Mouse (Mus musculus) adrenal gland, adult 2 months (tissue): Measurements from ENCODE around the gene Mgll. TPM values are rescaled to one million over a fixed set of nuclear protein-coding genes. Genes with fewer than 3 reads are reported as not detected.

ENCODE experiments used
- DNase-seq: peaks from one replicate; pipeline ENCODE4 v3.0.0; 2021
- polyA plus RNA-seq: library from polyadenylated mRNA; depleted of rRNA; stranded (reverse); fragments of >200 nt; gene quantifications from 2 replicates; pipeline ENCODE4 v1.2.3, GENCODE M21; 2012
- total RNA-seq, 2 experiments: library from RNA; stranded (reverse); gene quantifications; 2 replicates each; pipeline ENCODE4 v1.2.3; 2021

Mgll gene
- total and polyA plus RNA-seq, 3 experiments, result 192 to 360 (median 194) TPM

- no peak for DNase-seq
These were observed 104.2 kb downstream of the Mgll start for GRCm38 (mm10) chr6:88828206-88829009.

DNA sequence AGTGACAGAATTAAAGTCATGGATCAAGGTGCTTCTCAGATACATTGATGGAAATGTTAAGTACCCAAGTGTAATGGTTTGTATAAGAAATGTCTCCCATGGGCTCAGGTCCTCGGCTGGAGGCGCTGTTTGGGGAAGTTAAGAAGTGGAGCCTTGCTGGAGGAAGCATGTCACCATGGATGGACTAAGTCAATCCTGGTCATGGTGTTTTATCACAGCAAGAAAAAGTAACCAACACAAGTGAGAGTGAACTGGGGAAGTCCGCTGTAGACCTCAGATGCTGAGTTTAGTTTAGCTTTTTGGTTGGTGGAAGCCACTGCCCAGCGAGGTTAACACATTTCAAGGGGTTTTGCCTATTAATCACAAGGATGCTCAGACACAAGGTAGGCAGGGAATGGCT lies 105.4 kb downstream of the Mgll start:
- no peak for DNase-seq

DNA sequence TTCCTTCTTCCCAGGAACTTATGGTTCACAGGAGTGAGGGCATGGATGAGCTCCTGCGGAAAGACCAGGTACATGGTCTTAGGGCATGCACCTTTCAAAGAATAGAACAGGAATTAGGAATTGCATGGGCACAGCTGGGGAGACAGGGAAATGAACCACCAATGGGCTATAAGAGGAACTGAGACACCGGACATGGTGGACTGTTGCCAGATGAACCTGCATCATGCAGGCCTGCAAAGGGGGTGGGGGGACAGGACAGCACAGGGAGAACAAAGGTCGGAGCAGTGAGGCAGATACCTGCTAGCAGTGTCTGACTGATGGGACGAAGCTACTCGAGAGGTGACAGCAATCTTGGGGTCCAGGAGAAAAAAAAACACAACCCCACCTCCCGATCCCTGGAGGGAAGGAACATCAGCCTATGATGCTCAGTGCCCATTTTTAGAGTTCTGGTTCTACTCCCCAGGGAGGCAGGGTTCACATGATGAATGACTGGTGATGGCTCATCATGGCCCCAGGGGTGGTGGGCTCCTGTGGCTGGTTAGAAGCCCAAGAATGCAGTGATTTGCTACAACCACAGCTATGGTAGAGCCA lies 106.0 kb downstream of the Mgll start:
- DNase-seq, result no peak

DNA sequence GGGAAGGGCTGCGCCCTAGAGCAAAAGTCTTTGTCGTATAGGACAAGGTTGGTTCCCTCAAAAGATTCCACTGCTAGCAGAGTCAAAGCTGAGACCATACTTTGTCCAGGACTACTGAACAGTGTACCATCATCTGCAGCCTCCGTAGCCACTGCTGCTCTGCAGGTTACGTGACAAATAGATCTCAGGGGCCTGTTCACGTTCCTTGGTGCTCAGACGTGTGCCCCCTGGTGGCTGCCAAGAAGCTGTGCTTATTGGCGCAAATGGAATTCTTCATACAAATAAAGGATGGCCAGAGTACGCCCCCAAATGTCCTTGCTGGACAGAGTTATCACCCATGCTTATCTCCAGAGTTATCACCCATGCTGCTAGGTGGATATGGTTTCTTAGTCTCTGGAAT lies 107.2 kb downstream of the Mgll start:
- peak; percentile 69 for DNase-seq

GRCm38 (mm10) chr6:88832663-88833062 lies 108.5 kb downstream of the Mgll start:
- DNase-seq, result no peak

- DNase-seq, result no peak
These were observed 109.3 kb downstream of the Mgll start for GRCm38 (mm10) chr6:88833340-88834140.

- no peak for DNase-seq
These were observed 110.8 kb downstream of the Mgll start for GRCm38 (mm10) chr6:88835047-88835446.

DNA sequence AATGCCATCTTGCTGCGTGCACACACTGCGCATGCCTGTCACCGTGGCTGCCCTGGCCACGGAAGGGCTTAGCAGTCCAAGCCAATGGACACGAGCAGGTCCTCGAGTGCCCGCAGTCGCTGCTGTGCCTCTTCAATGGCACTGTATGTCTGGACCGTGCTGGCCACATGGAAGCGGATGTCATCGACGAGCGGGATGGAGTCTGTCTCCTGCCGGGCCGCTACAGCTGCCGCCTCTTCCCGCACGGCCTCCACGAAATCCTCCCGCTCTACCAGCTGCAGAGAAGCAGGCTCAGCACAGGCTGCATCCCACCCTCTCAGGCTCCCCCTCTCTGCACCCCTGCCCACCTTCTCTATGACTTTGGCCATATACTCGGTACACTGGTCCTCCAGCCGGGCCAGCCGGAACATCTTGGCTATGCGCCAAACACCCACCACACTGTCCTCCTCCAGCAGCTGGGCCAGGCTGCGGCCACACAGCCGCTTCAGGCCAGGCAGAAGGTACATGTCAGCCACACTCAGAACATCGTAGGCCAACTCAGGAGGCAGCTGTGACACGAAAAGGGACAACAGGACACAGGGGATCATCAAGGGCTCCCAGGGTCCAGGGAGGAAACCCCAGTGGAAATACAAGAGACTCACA lies 112.1 kb downstream of the Mgll start:
- DNase-seq, result no peak

GRCm38 (mm10) chr6:88837999-88838398 lies 113.8 kb downstream of the Mgll start:
- DNase-seq, result no peak

DNA sequence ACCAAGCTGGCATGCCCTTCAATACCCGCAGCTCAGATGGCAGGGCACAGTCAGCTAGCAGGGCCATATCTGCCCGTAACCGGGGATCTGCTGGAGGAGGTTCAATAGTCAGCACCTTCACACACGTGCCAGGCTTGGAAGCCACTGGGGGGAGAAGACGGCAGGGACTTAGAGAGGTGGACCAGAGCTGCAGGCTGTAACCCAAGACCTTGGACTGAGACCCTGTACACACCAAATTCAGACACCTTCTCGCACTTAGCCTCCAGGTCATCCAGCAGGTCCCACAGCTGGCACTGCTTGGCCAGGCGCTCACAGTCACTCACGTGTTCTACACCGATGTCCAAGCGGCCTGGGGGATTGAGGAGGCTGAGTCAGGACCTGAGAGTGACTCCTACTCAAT lies 114.4 kb downstream of the Mgll start:
- no peak for DNase-seq

- no peak for DNase-seq
These were observed 115.1 kb downstream of the Mgll start for GRCm38 (mm10) chr6:88839135-88839970.

GRCm38 (mm10) chr6:88840211-88840610 lies 116.0 kb downstream of the Mgll start:
- no peak for DNase-seq

- no peak for DNase-seq
These were observed 116.7 kb downstream of the Mgll start for GRCm38 (mm10) chr6:88840791-88841513.

DNA sequence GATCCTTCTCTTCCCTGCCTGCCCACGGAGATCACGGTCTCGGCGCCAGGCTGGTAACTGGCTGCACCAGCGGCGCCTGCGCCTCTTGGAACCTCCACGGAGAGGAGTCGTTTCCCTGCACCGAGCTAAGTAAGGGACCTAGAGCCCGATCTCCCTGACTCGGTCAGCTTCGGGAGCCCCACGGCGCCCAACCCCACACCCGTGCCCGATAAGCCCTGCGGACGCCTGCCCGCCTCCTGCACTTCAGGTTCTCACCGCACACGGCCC lies 117.2 kb downstream of the Mgll start:
- no peak for DNase-seq

DNA sequence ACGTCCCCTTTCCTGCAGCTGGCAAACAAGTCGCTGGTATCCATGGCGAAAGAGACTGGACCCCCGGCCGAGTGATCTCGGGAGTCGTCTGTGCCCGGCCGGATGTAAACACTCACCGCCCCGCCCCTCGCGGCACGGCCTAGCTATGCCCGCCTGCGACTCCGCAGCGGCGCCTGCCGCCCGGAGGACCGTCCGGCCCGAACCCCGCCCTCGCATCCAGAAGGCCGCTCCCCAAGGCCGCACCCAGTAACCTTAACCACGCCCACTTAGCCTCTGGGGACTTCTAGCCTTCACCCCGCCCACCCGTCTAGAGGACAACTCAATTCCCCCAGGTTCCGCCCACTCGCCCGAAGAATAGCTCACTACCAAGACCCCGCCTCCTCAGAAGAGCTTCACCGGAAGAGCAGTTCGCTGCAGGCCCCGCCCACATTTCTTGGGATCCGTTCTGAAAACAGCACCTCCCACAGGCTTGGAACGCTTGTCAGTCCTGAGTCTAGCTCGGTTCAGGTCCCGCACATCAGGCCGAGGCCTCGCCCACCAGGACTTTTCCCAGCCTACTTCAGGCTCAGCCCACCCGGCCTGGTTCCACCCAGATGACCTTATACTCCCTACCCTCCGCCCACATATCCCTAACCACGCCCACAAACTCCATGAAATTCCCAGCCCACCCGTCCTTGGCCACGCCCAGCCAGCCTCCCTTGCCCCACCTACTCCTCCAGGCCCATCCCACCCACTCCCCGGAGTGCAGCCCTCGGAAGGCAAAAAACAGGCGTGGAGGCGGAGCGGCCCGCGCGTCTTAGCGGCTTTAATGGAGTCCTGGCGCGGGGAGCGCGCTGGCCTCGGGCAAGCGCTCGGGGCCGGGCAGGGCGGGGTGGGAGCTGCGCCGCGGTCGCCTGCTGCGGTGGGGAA lies 117.8 kb downstream of the Mgll start, which contains the start of gene Abtb1:
TSS of gene Abtb1 (minus strand) at position 204 of the 909 bp plus-strand sequence.
- DNase-seq, result peak; percentile 100

GRCm38 (mm10) chr6:88842731-88843151 lies 118.5 kb downstream of the Mgll start:
- DNase-seq, result no peak

DNA sequence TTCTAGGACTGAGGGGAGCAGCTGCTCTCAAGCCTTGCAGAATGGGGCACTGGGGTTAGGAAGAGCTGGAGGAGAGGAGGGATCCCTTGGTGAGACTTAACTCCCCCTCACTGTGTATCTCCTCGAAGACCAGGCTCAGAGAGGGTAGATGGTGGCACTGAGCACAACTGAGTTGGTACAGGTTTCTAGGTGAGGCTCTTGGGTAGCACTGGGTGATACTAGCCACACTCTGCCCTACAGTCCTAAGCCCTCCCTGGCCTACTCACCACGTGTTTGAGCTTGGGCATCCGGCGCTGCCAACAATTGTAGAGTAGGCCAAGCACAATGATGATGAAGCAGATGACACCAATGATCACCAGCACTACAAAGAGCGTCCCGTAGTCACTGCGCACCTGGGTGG lies 119.0 kb downstream of the Mgll start:
- no peak for DNase-seq

- no peak for DNase-seq
These were observed 119.8 kb downstream of the Mgll start for GRCm38 (mm10) chr6:88843781-88844725.
